Mouse (Mus musculus) neural tube, embryonic 12.5 days (tissue): ENCODE measurements around the gene Tmcc3. TPM values are rescaled to one million over a fixed set of nuclear protein-coding genes. Genes with fewer than 3 reads are reported as not detected.

Experiments used
- ATAC-seq: fragments of 200-750 bp; cut with Nextera tagmentation; 2 replicates; pipeline ENCODE4 v1.8.0; 2017; ENCODE audit warnings: low read depth, mild to moderate bottlenecking, moderate TSS enrichment, moderate library complexity; ENCODE audit not compliant: low FRiP score
- H3K27ac ChIP-seq: fragments of 300-500 bp; sonication (generic); 2 replicates; pipeline ENCODE4 v1.5.1; 2016
- H3K27me3 ChIP-seq: fragments of 300-500 bp; sonication (generic); replicated peaks from 2 replicates; pipeline ENCODE4 v1.6.1; 2016; ENCODE audit warnings: mild to moderate bottlenecking
- H3K36me3 ChIP-seq: fragments of 300-500 bp; sonication (generic); 2 replicates; pipeline ENCODE4 v1.6.1; 2016; ENCODE audit warnings: mild to moderate bottlenecking
- H3K4me1 ChIP-seq: fragments of 300-500 bp; sonication (generic); 2 replicates; pipeline ENCODE4 v1.6.1; 2016
- H3K4me2 ChIP-seq: fragments of 300-500 bp; sonication (generic); replicated peaks from 2 replicates; pipeline ENCODE4 v1.6.1; 2016; ENCODE audit warnings: mild to moderate bottlenecking
- H3K4me3 ChIP-seq: fragments of 300-500 bp; sonication (generic); 2 replicates; pipeline ENCODE4 v1.5.1; 2016
- H3K9ac ChIP-seq: fragments of 300-500 bp; sonication (generic); 2 replicates; pipeline ENCODE4 v1.6.1; 2016; ENCODE audit warnings: mild to moderate bottlenecking
- H3K9me3 ChIP-seq: fragments of 300-500 bp; sonication (generic); 2 replicates; pipeline ENCODE4 v1.6.1; 2016; ENCODE audit warnings: mild to moderate bottlenecking
- WGBS: fragments of 180-500 bp; shearing (Covaris S2); methylation state at CpG from one replicate; pipeline ENCODE4 v1.1.7; 2016; 5-methylcytosine and 5-hydroxymethylcytosine counted together
- polyA plus RNA-seq: library from polyadenylated mRNA; unstranded; fragments of >200 nt; fragmentation: Nextera tagmentation; extraction: Ambion mirVana; gene quantifications from 2 replicates; pipeline ENCODE4 v1.2.1, GENCODE M21; 2016

The Tmcc3 gene
- polyA plus RNA-seq, 1 experiment from 2014 or later = 7.6 TPM

- Histone ChIP-seq H3K4me3 (no peak overlapping the region), H3K4me2 (no peak overlapping the region), H3K27me3 (no peaks in the 10 kb centered on the region), H3K36me3 (peaks cover 7% of the 10 kb centered on the region; the same call in 1 of the 2 replicates), H3K4me1 (0 out of 2 replicates have a peak, but pooled peaks cover 4% of the 10 kb centered on the region), H3K9ac (no peak overlapping the region), H3K9me3 (peaks cover 14% of the 10 kb centered on the region), H3K27ac (no peak overlapping the region)
- no peak for ATAC-seq
- WGBS = 78% methylated on average over 9 of the region's 9 CpGs
Measured at GRCm38 (mm10) chr10:94380662-94381392, 69.1 kb downstream of the Tmcc3 start.

GRCm38 (mm10) chr10:94381393-94381740 is 69.6 kb downstream of the Tmcc3 start:
- Histone ChIP-seq H3K4me2 (no peak overlapping the region), H3K4me1 (0 out of 2 replicates have a peak, but pooled peaks cover 4% of the 10 kb centered on the region), H3K27ac (no peak overlapping the region), H3K4me3 (no peak overlapping the region), H3K9me3 (peaks cover 20% of the 10 kb centered on the region), H3K9ac (no peak overlapping the region), H3K27me3 (no peaks in the 10 kb centered on the region), H3K36me3 (peaks cover 7% of the 10 kb centered on the region; the same call in 1 of the 2 replicates)
- WGBS = 84% methylated on average over 4 of the region's 4 CpGs
- ATAC-seq = no peak

GRCm38 (mm10) chr10:94382618-94383017 is 70.9 kb downstream of the Tmcc3 start:
- H3K4me2 ChIP-seq = no peak overlapping the region
- H3K4me3 ChIP-seq = no peak overlapping the region
- H3K9ac ChIP-seq = no peak overlapping the region
- peaks cover 24% of the 10 kb centered on the region for H3K9me3 ChIP-seq
- peaks cover 7% of the 10 kb centered on the region; the same call in 1 of the 2 replicates for H3K36me3 ChIP-seq
- H3K4me1 ChIP-seq = 0 out of 2 replicates have a peak, but pooled peaks cover 2% of the 10 kb centered on the region
- no peaks in the 10 kb centered on the region for H3K27me3 ChIP-seq
- 84% methylated on average over 14 of the region's 14 CpGs for WGBS
- ATAC-seq = no peak
- H3K27ac ChIP-seq = no peak overlapping the region

GRCm38 (mm10) chr10:94383565-94383964 is 71.8 kb downstream of the Tmcc3 start:
- Histone ChIP-seq H3K4me1 (no peaks in the 10 kb centered on the region), H3K27me3 (no peaks in the 10 kb centered on the region), H3K27ac (no peak overlapping the region), H3K36me3 (peaks cover 7% of the 10 kb centered on the region; the same call in 1 of the 2 replicates), H3K4me2 (no peak overlapping the region), H3K4me3 (no peak overlapping the region), H3K9ac (no peak overlapping the region), H3K9me3 (peaks cover 24% of the 10 kb centered on the region)
- ATAC-seq = no peak
- WGBS = 83% methylated on average over 6 of the region's 6 CpGs

DNA sequence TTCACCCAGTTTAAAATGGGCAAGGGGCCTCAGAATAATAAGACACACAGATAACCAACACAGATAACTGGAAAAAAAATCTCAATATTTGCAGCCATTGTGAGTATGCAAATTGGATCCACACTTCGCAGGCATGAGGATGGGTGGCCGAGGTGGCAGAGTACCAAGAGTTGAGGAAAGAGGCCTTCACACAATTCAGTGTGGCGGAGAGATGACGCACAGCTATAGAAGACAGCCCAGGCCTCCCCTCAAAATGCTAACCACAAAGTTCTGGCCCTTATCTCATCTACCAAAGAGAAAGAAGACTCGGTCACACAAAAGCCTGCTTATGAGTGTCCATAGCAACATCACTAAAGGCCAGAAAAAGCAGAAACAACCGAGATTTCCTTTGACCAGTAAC is 77.5 kb downstream of the Tmcc3 start:
- Histone ChIP-seq H3K27ac (no peak overlapping the region), H3K4me1 (no peaks in the 10 kb centered on the region), H3K9me3 (peaks cover 29% of the 10 kb centered on the region), H3K36me3 (peaks cover 7% of the 10 kb centered on the region; the same call in 1 of the 2 replicates), H3K4me3 (no peak overlapping the region), H3K4me2 (no peak overlapping the region), H3K27me3 (no peaks in the 10 kb centered on the region), H3K9ac (no peak overlapping the region)
- ATAC-seq = no peak
- 84% methylated on average over 6 of the region's 6 CpGs for WGBS

DNA sequence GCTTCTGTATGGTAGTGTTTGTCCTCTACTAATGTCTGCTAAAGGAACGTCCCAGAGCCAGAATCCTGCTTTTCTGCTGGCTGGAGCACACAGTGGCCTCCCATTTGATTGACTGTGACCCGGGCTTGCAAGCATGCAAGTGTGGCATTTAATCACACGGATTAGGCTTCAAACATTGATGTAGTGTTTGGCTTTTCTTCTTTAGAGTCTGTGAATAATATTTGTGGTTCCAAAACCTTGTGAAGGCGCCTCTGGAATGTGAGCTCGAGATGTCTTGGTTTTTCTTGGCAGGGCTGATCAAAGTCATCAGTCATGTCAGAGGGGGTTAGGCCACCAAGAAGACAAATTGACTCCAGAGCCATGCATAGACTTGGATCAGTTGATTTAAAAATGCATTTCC is 79.3 kb downstream of the Tmcc3 start:
- no peaks in the 10 kb centered on the region for H3K36me3 ChIP-seq
- no peak overlapping the region for H3K4me2 ChIP-seq
- ATAC-seq = no peak
- H3K4me1 ChIP-seq = no peaks in the 10 kb centered on the region
- no peak overlapping the region for H3K9ac ChIP-seq
- H3K9me3 ChIP-seq = peaks cover 13% of the 10 kb centered on the region
- no peaks in the 10 kb centered on the region for H3K27me3 ChIP-seq
- WGBS = 87% methylated on average over 5 of the region's 5 CpGs
- no peak overlapping the region for H3K4me3 ChIP-seq
- H3K27ac ChIP-seq = no peak overlapping the region

DNA sequence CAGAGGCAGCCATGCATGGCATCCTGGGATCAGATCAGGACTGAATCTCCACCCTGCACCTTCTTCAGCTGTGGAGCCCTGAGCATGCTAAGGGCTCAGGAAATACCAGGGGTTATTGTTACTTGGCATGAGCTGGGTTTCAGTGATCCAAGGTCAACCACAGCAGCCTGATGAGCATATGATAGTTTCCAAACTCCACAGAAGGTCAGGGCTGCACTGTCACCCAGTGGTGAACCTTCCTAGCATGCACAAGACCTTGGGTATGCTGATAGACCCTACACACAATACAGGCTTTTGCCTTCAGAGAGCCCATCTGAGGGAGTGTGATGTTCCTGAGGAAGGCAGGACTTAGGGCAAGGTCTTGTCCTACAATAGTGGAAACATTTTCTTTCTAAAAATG is 82.5 kb downstream of the Tmcc3 start:
- no peak overlapping the region for H3K4me2 ChIP-seq
- no peak overlapping the region for H3K4me3 ChIP-seq
- H3K27ac ChIP-seq = no peak overlapping the region
- no peaks in the 10 kb centered on the region for H3K4me1 ChIP-seq
- peaks cover 6% of the 10 kb centered on the region; the same call in 1 of the 2 replicates for H3K9me3 ChIP-seq
- ATAC-seq = no peak
- no peaks in the 10 kb centered on the region for H3K27me3 ChIP-seq
- H3K36me3 ChIP-seq = no peaks in the 10 kb centered on the region
- no peak overlapping the region for H3K9ac ChIP-seq

GRCm38 (mm10) chr10:94397833-94398596 is 86.3 kb downstream of the Tmcc3 start:
- WGBS = 74% methylated on average over 11 of the region's 11 CpGs
- no peak overlapping the region for H3K4me2 ChIP-seq

DNA sequence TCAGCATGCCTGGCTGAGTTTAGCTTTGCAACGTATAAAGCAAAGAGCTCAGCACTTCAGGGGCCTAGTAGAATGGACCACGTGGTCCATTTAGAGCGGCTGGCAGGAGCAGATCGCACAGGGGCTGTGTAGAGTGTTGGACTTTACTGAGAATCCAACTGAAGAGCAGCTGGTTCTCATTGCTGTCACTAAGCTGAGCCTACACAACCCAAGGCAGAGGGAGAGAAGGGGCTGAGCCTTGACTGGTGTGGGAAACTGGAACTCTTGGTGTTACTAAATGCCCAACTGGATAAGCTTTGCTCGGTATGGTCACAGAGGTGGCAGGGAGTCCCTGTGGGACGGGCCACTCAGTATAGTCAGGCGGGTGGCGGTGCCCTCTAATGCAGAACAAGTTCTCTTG is 89.1 kb downstream of the Tmcc3 start:
- Histone ChIP-seq H3K9ac (no peak overlapping the region), H3K4me2 (no peak overlapping the region), H3K36me3 (no peaks in the 10 kb centered on the region), H3K27me3 (no peaks in the 10 kb centered on the region; the same call in 1 of the 2 replicates), H3K4me1 (no peaks in the 10 kb centered on the region), H3K9me3 (no peaks in the 10 kb centered on the region), H3K4me3 (no peak overlapping the region), H3K27ac (no peak overlapping the region)
- 88% methylated on average over 8 of the region's 8 CpGs for WGBS
- ATAC-seq = no peak

More at GRCm38 (mm10) chr10:94397833-94398596, 86.3 kb downstream of the Tmcc3 start:
- Histone ChIP-seq H3K4me1 (no peaks in the 10 kb centered on the region), H3K27me3 (no peaks in the 10 kb centered on the region; the same call in 1 of the 2 replicates), H3K36me3 (no peaks in the 10 kb centered on the region), H3K9ac (no peak overlapping the region), H3K27ac (no peak overlapping the region), H3K4me3 (no peak overlapping the region), H3K9me3 (no peaks in the 10 kb centered on the region)
- ATAC-seq = no peak

DNA sequence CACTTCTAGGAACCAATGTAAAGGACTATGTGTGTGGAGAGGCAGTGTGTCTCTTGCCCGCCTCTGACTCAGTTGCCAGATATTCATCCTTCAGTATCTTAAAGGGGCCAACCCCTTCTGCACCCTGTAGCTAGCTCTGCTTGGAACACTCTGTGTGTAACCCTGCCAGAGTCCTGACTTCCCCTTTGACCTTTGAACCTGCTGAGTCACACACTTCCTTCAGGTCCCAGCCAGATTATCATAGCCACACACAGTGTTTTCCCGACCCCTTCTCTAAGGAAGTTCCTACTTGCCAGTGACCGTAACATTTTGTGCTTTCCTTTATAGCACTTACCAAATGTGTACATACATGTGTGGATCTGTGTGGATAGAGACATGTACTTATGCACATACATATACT is 93.7 kb downstream of the Tmcc3 start:
- no peaks in the 10 kb centered on the region for H3K27me3 ChIP-seq
- 82% methylated on average over 3 of the region's 3 CpGs for WGBS
- ATAC-seq = no peak
- no peaks in the 10 kb centered on the region for H3K9me3 ChIP-seq
- no peak overlapping the region for H3K27ac ChIP-seq
- H3K36me3 ChIP-seq = no peaks in the 10 kb centered on the region
- H3K4me1 ChIP-seq = 0 out of 2 replicates have a peak, but pooled peaks cover 3% of the 10 kb centered on the region
- no peak overlapping the region for H3K4me2 ChIP-seq
- H3K4me3 ChIP-seq = no peak overlapping the region
- H3K9ac ChIP-seq = no peak overlapping the region

- H3K36me3 ChIP-seq = no peaks in the 10 kb centered on the region
- no peak for ATAC-seq
- H3K9ac ChIP-seq = no peak overlapping the region
- no peak overlapping the region for H3K27ac ChIP-seq
- no peak overlapping the region for H3K4me2 ChIP-seq
- H3K9me3 ChIP-seq = no peaks in the 10 kb centered on the region
- H3K27me3 ChIP-seq = no peaks in the 10 kb centered on the region
- H3K4me1 ChIP-seq = 0 out of 2 replicates have a peak, but pooled peaks cover 3% of the 10 kb centered on the region
- WGBS = 90% methylated on average over 7 of the region's 7 CpGs
- H3K4me3 ChIP-seq = no peak overlapping the region
Measured at GRCm38 (mm10) chr10:94406821-94407220, 95.1 kb downstream of the Tmcc3 start.

DNA sequence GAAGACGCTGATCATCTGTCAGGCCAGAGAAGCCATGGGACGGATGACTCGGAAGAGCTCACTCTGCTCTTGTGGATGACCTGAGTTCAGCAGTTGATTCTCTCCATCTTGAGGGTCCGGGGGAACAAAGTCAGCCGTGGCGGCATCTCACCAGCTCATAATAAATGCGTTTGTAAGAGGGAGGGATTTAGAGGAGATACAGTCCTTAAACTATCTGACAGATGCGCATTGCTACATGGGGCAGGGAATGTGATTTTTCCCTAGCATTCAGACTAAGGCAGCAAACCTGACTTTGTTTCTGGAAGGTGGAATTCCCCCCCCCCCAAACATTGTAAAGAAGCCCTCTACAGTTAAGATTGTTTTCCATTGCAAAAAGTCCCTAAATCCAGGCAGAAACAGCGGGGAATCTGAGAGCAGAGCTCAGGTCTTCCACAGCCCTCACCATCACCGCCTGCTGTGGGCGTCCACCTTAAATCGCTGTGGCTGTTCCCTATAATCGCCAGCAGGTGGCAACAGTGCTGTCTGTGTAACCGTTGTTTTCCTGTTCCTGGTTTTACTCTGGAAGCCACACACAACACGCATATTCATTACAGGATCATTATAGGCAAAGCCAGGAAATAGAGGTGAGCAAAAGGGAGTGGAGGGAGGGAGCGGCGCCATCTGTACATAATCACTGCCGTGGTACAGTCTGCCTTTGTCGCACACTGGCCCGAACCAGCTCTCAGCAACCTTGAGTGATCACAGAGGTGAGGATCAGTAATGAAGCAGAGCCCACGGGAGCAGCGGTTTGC is 96.8 kb downstream of the Tmcc3 start:
- no peaks in the 10 kb centered on the region for H3K36me3 ChIP-seq
- no peak overlapping the region for H3K27ac ChIP-seq
- 28% methylated on average over 22 of the region's 22 CpGs for WGBS

More for the DNA sequence above, 96.8 kb downstream of the Tmcc3 start:
- ATAC-seq = peak; percentile 65
- no peaks in the 10 kb centered on the region for H3K9me3 ChIP-seq
- H3K4me3 ChIP-seq = no peak overlapping the region
- no peak overlapping the region for H3K9ac ChIP-seq
- peak overlapping the region; percentile 54 for H3K4me2 ChIP-seq
- peaks cover 9% of the 10 kb centered on the region for H3K4me1 ChIP-seq
- H3K27me3 ChIP-seq = no peaks in the 10 kb centered on the region
